Mouse (Mus musculus) forebrain, embryonic 14.5 days (tissue): ENCODE data around the gene Tmprss12. TPM values are rescaled to one million over a fixed set of nuclear protein-coding genes. Genes with fewer than 3 reads are reported as not detected.
"Not testable (repeated sequence)": the region's sequence is repeated elsewhere in the genome, so short reads cannot be mapped to it uniquely, and the experiment has no call there.

Experiments
- ATAC-seq: fragments of 200-750 bp; cut with Nextera tagmentation; 2 replicates; pipeline ENCODE4 v1.8.0; 2017; ENCODE audit warnings: mild to moderate bottlenecking, moderate library complexity
- DNase-seq: peaks from one replicate; pipeline ENCODE4 v3.0.0-alpha.2; 2015; ENCODE audit warnings: low spot score
- H3K27ac ChIP-seq: fragments of 300-500 bp; sonication (generic); 2 replicates; pipeline ENCODE4 v1.5.1; 2014; ENCODE audit warnings: low read depth, mild to moderate bottlenecking, control low read depth, low read length, moderate library complexity
- H3K27me3 ChIP-seq: fragments of 300-500 bp; sonication (generic); replicated peaks from 2 replicates; pipeline ENCODE4 v1.6.1; 2014; ENCODE audit warnings: low read length, control low read depth, mixed read lengths; ENCODE audit not compliant: control insufficient read depth, insufficient read depth
- H3K36me3 ChIP-seq: fragments of 300-500 bp; sonication (generic); 2 replicates; pipeline ENCODE4 v1.6.1; 2014; ENCODE audit warnings: low read length, control low read depth; ENCODE audit not compliant: control insufficient read depth, insufficient read depth
- H3K4me1 ChIP-seq: fragments of 300-500 bp; sonication (generic); 2 replicates; pipeline ENCODE4 v1.6.1; 2014; ENCODE audit warnings: antibody characterized with exemption, low read length, control low read depth; ENCODE audit not compliant: control insufficient read depth, insufficient read depth
- H3K4me2 ChIP-seq: fragments of 300-500 bp; sonication (generic); 2 replicates; pipeline ENCODE4 v1.6.1; 2014; ENCODE audit warnings: mild to moderate bottlenecking, control low read depth, low read length
- H3K4me3 ChIP-seq: fragments of 300-500 bp; sonication (generic); 2 replicates; pipeline ENCODE4 v1.5.1; 2014; ENCODE audit warnings: low read depth, low read length, control low read depth
- H3K9ac ChIP-seq: fragments of 300-500 bp; sonication (generic); 2 replicates; pipeline ENCODE4 v1.6.1; 2014; ENCODE audit warnings: mild to moderate bottlenecking, low read length, control low read depth, moderate library complexity
- H3K9me3 ChIP-seq: fragments of 300-500 bp; sonication (generic); replicated peaks from 2 replicates; pipeline ENCODE4 v1.6.1; 2016; ENCODE audit warnings: low read length, control low read depth, mixed read lengths; ENCODE audit not compliant: control insufficient read depth
- WGBS: fragments of 180-500 bp; shearing (Covaris S2); extraction: QIAGEN DNeasy Blood & Tissue Kit; methylation state at CpG from one replicate; pipeline ENCODE4 v1.1.7; 2014; 5-methylcytosine and 5-hydroxymethylcytosine counted together
- polyA plus RNA-seq: library from polyadenylated mRNA; unstranded; fragments of >200 nt; fragmentation: Nextera tagmentation; extraction: Ambion mirVana; gene quantifications from 2 replicates; pipeline ENCODE4 v1.2.1, GENCODE M21; 2014

The Tmprss12 gene
- polyA plus RNA-seq, 1 experiment from 2014 or later = not detected

DNA sequence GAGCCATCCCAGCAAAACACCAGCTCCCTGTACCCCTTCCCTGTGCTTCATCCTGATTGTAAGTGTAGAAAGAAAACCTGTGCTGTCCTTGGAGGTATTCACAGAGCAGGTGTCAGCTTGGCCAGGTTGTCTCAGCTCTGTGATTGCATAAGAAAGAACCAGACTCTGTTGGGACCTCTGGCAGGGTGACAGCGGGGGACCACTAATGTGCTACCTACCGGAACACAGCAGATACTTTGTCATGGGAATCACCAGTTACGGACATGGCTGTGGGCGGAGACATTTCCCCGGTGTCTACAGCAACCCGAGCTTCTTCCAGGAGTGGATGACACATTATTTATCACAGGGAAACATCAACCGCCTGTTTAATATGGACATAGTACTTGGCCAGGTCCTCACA is 11.7 kb downstream of the Tmprss12 start:
- no peak overlapping the region for H3K4me3 ChIP-seq
- H3K4me1 ChIP-seq = no peaks in the 10 kb centered on the region
- H3K27me3 ChIP-seq = no peaks in the 10 kb centered on the region
- H3K9ac ChIP-seq = no peak overlapping the region
- H3K27ac ChIP-seq = no peak overlapping the region
- H3K36me3 ChIP-seq = no peaks in the 10 kb centered on the region
- H3K4me2 ChIP-seq = no peak overlapping the region
- WGBS = 82% methylated on average over 7 of the region's 7 CpGs
- no peaks in the 10 kb centered on the region for H3K9me3 ChIP-seq
- no peak for ATAC-seq
- DNase-seq = no peak

GRCm38 (mm10) chr15:100297856-100298255 is 17.2 kb downstream of the Tmprss12 start:
- Histone ChIP-seq H3K4me3 (no peak overlapping the region), H3K4me2 (no peak overlapping the region), H3K27ac (no peak overlapping the region), H3K36me3 (no peaks in the 10 kb centered on the region), H3K4me1 (no peaks in the 10 kb centered on the region), H3K27me3 (no peaks in the 10 kb centered on the region), H3K9me3 (no peaks in the 10 kb centered on the region), H3K9ac (no peak overlapping the region)
- no peak for ATAC-seq
- no peak for DNase-seq
- 93% methylated on average over 5 of the region's 5 CpGs for WGBS

GRCm38 (mm10) chr15:100300499-100300898 is 19.9 kb downstream of the Tmprss12 start:
- WGBS = 78% methylated on average over 6 of the region's 6 CpGs
- H3K4me1 ChIP-seq = no peaks in the 10 kb centered on the region
- no peak overlapping the region for H3K27ac ChIP-seq
- ATAC-seq = no peak
- H3K27me3 ChIP-seq = no peaks in the 10 kb centered on the region
- H3K4me3 ChIP-seq = no peak overlapping the region
- H3K9ac ChIP-seq = no peak overlapping the region
- H3K4me2 ChIP-seq = no peak overlapping the region
- H3K9me3 ChIP-seq = no peaks in the 10 kb centered on the region
- DNase-seq = no peak
- H3K36me3 ChIP-seq = no peaks in the 10 kb centered on the region

- no peak overlapping the region for H3K9ac ChIP-seq
- H3K36me3 ChIP-seq = no peaks in the 10 kb centered on the region
- H3K4me1 ChIP-seq = no peaks in the 10 kb centered on the region
- no peak overlapping the region for H3K27ac ChIP-seq
- 75% methylated on average over 15 of the region's 15 CpGs for WGBS
- H3K9me3 ChIP-seq = no peaks in the 10 kb centered on the region
- DNase-seq (no peak), ATAC-seq (no peak)
- no peak overlapping the region for H3K4me3 ChIP-seq
- no peaks in the 10 kb centered on the region for H3K27me3 ChIP-seq
- no peak overlapping the region for H3K4me2 ChIP-seq
Observed at GRCm38 (mm10) chr15:100301556-100301955, 20.9 kb downstream of the Tmprss12 start.

GRCm38 (mm10) chr15:100303428-100304018 is 22.9 kb downstream of the Tmprss12 start:
- WGBS = 62% methylated on average over 8 of the region's 8 CpGs
- no peaks in the 10 kb centered on the region for H3K36me3 ChIP-seq
- ATAC-seq (no peak), DNase-seq (no peak)
- H3K4me3 ChIP-seq = no peak overlapping the region
- peak overlapping the region; percentile 76 for H3K9ac ChIP-seq
- H3K4me2 ChIP-seq = peak overlapping the region; percentile 79
- H3K27ac ChIP-seq = no peak overlapping the region
- no peaks in the 10 kb centered on the region for H3K4me1 ChIP-seq
- no peaks in the 10 kb centered on the region for H3K9me3 ChIP-seq
- H3K27me3 ChIP-seq = no peaks in the 10 kb centered on the region

DNA sequence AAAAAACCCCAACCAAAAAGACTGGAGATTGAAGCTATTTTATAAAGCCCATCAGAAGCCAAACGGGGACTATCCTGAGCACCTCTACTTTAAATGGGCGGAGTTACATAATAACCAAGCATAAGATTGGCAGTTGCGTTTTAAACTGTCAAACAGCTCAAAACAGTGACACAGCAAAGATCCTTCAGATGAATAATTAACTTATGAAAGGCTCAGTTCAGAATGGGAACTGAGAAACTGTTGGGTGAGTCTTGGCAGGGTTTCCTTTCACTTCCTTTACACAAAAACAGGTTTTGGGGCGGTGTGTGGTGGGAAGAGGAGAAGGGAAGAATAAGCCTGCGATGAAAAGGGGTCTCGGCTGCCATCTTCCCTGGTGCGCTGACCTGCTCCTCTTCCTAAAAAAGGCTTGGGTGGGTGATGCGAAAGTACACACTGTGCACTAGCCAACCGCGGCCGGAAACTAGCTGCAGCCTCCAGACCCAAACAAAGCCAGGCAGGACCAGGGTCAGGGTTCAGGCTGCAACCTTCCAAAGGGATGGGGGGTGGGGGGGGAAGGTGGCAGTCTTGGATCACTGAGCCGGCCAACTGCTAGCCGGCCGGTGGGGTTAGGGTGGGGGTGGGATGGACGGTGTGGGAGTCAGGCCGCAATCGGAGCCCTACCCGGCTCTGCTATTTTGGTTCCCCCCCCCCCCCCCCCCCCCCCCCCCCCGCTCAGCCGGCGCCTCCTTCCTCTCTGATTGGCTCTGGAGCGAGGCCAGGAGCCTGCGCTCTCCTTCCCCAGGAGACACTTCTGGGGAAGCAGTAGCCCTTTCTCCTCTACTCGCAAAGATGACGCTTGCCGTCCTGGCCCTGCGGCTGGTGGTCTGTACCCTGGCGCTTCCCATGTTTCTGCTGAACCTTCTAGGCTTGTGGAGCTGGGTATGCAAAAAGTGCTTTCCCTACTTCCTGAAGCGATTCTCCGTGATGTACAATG is 23.7 kb downstream of the Tmprss12 start, which contains the start of gene Mettl7a1:
Mettl7a1 (plus strand) TSS at position 122 of the 973 bp plus-strand sequence.
- peak; percentile 91 for DNase-seq
- WGBS = 2% methylated on average over 26 of the region's 30 CpGs

GRCm38 (mm10) chr15:100306201-100306600 is 25.6 kb downstream of the Tmprss12 start:
- H3K4me1 ChIP-seq = no peaks in the 10 kb centered on the region
- H3K27ac ChIP-seq = no peak overlapping the region
- H3K9me3 ChIP-seq = no peaks in the 10 kb centered on the region
- WGBS = 89% methylated on average over 2 of the region's 2 CpGs
- H3K4me3 ChIP-seq = no peak overlapping the region
- no peaks in the 10 kb centered on the region for H3K36me3 ChIP-seq
- no peak for ATAC-seq
- no peak overlapping the region for H3K9ac ChIP-seq
- H3K4me2 ChIP-seq = no peak overlapping the region
- no peaks in the 10 kb centered on the region for H3K27me3 ChIP-seq
- DNase-seq = no peak

More for the DNA sequence above, 23.7 kb downstream of the Tmprss12 start, which contains the start of gene Mettl7a1:
- Histone ChIP-seq H3K27me3 (no peaks in the 10 kb centered on the region), H3K4me2 (peak within 1 kb of the TSS; percentile 79), H3K27ac (peak within 1 kb of the TSS; percentile 87), H3K36me3 (no peaks in the 10 kb centered on the region), H3K4me3 (peak within 1 kb of the TSS; percentile 45), H3K9me3 (no peaks in the 10 kb centered on the region), H3K4me1 (no peaks in the 10 kb centered on the region), H3K9ac (peak within 1 kb of the TSS; percentile 76)
- peak; percentile 85 for ATAC-seq

GRCm38 (mm10) chr15:100307438-100308096 is 26.9 kb downstream of the Tmprss12 start:
- DNase-seq = peak; percentile 61
- ATAC-seq, H3K4me1 ChIP-seq: not testable (repeated sequence)

More at GRCm38 (mm10) chr15:100307438-100308096, 26.9 kb downstream of the Tmprss12 start:
- 48% methylated on average over 11 of the region's 11 CpGs for WGBS
- H3K4me3 ChIP-seq, H3K9ac ChIP-seq, H3K4me2 ChIP-seq, H3K36me3 ChIP-seq, H3K27ac ChIP-seq, H3K27me3 ChIP-seq, H3K9me3 ChIP-seq: not testable (repeated sequence)
